Mouse (Mus musculus) adrenal gland, adult 18-20 months (tissue): Measurements from ENCODE around the gene Sorcs2. TPM values are rescaled to one million over a fixed set of nuclear protein-coding genes. Genes with fewer than 3 reads are reported as not detected.

Experiments used
- microRNA-seq, 2 experiments: library from miRNA; unstranded; fragments of <30 nt; microRNA quantifications; one replicate each; pipeline ENCODE4 v1.2.0; 2021; ENCODE audit warnings: borderline number of aligned reads in 2 of 2
- total RNA-seq, 2 experiments: library from RNA; stranded (reverse); gene quantifications; 1 replicate in 1 of 2; 2 replicates in 1 of 2; pipeline ENCODE4 v1.2.3; 2021

The Sorcs2 gene
- total RNA-seq, 2 experiments from 2014 or later = 14.2 to 30.4 TPM

Small RNAs within 50 kb of the gene (microRNA-seq; reads per million reads assigned to microRNA genes)
- gene Mir7689 = 3.1 to 7.1 reads per million in 2 experiments

Other genes with a start within 250 kb of the Sorcs2 start
- not detected for gene Psapl1, start 194.1 kb downstream of the Sorcs2 start, total RNA-seq
- 10 to 100 TPM; 76.2 to 79.3 TPM for gene Grpel1, start 66.9 kb upstream of the Sorcs2 start, total RNA-seq
- gene Tada2b, start 86.1 kb upstream of the Sorcs2 start, total RNA-seq = 10 to 100 TPM; 35.0 to 39.6 TPM
- under 1 TPM; 0.17 to 0.45 TPM for gene Ccdc96, start 86.4 kb upstream of the Sorcs2 start, total RNA-seq
- 10 to 100 TPM; 34.4 to 57.2 TPM for gene Tbc1d14, start 195.1 kb upstream of the Sorcs2 start, total RNA-seq